Mouse (Mus musculus) thymus, adult 2 months (tissue): Measurements from ENCODE around the gene Zfp981. TPM values are rescaled to one million over a fixed set of nuclear protein-coding genes. Genes with fewer than 3 reads are reported as not detected.
"Not testable (repeated sequence)": the region's sequence is repeated elsewhere in the genome, so short reads cannot be mapped to it uniquely, and the experiment has no call there.

Experiments
- DNase-seq: peaks from one replicate; pipeline ENCODE4 v3.0.0; 2021
- H3K27ac ChIP-seq: fragments of 200-500 bp; 2 replicates; pipeline ENCODE4 v1.5.1; 2012; ENCODE audit warnings: low read length, control low read depth; ENCODE audit not compliant: control insufficient read depth, insufficient read depth
- H3K27me3 ChIP-seq: fragments of 200-500 bp; 2 replicates; pipeline ENCODE4 v1.6.1; 2012; ENCODE audit warnings: mild to moderate bottlenecking, low read length, moderate library complexity, mixed read lengths; ENCODE audit not compliant: control insufficient read depth, insufficient read depth
- H3K36me3 ChIP-seq: fragments of 200-500 bp; 2 replicates; pipeline ENCODE4 v1.6.1; 2012; ENCODE audit warnings: mild to moderate bottlenecking, low read length, moderate library complexity; ENCODE audit not compliant: control insufficient read depth, insufficient read depth
- H3K4me1 ChIP-seq: fragments of 200-500 bp; replicated peaks from 2 replicates; pipeline ENCODE4 v1.6.1; 2012; ENCODE audit warnings: low read length; ENCODE audit not compliant: control insufficient read depth, insufficient read depth
- H3K4me3 ChIP-seq: fragments of 200-500 bp; 2 replicates; pipeline ENCODE4 v1.5.1; 2012; ENCODE audit warnings: mild to moderate bottlenecking, low read length, control low read depth, moderate library complexity; ENCODE audit not compliant: control insufficient read depth, insufficient read depth
- CTCF ChIP-seq: fragments of 200-500 bp; IDR thresholded peaks from 2 replicates; pipeline ENCODE4 v1.5.1; 2012; ENCODE audit warnings: mild to moderate bottlenecking, control low read depth, low read length, moderate library complexity, borderline replicate concordance; ENCODE audit not compliant: control insufficient read depth, poor library complexity, insufficient read depth; ENCODE audit errors: extremely low read depth
- POLR2A ChIP-seq: fragments of 200-500 bp; IDR thresholded peaks from 2 replicates; pipeline ENCODE4 v1.6.1; 2012; ENCODE audit warnings: mild to moderate bottlenecking, low read length, control low read depth, moderate library complexity; ENCODE audit not compliant: control insufficient read depth, poor library complexity, insufficient read depth; ENCODE audit errors: extremely low read depth
- WGBS: fragments of 180-500 bp; shearing (Covaris S2); methylation state at CpG from one replicate; pipeline ENCODE4 v1.1.7; 2018; 5-methylcytosine and 5-hydroxymethylcytosine counted together
- polyA plus RNA-seq: library from polyadenylated mRNA; depleted of rRNA; stranded (reverse); fragments of >200 nt; gene quantifications from 2 replicates; pipeline ENCODE4 v1.2.3, GENCODE M21; 2012; rRNA removed

Gene Zfp981
- polyA plus RNA-seq, result not detected in 2 replicates

DNA sequence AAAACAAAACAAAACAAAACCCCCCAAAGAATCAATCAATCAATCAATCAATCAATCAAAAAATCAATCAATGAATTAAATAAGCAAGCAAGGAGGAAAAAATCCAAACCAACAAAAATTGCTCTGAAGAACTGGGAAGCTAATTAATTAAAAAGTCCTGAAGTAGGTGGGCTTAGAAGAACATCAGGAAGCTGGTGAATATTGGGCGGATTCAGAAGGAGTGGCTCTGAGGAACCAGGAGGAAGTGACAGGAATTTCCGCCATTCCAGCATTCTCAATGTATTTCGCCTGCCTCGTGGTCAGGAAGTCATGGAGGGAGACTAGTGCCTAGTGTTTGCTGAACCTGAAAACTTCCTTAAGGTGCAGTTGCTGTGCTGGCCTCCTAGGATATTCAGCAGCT lies at the start of gene Zfp981:
Gene Zfp981, plus strand, starts transcription at position 301 of the 400 bp plus-strand sequence.
- DNase-seq, H3K27ac ChIP-seq, H3K36me3 ChIP-seq, H3K4me1 ChIP-seq, H3K27me3 ChIP-seq, H3K4me3 ChIP-seq: not testable (repeated sequence)
- WGBS, result 90% methylated on average over 4 of the region's 4 CpGs

DNA sequence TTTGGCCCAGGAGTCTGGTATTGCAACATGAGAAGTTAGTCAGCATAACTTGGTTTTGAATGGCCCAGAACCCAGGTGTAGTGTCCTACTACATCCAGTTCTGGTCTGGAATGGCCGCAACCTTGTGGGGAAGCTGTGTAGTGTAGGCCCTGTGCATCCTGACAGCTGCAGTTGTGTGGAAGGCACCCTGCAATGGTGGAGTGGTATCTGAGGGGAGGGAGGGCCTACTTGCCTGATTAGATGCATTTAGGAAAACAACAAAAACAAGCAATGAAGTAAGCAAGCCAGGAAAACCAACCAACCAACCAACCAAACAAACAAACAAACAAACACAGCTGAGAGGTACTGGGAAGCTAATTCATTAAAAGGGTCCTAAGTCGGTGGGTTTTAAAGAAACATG lies 49.3 kb upstream of the Zfp981 start:
- 85% methylated on average over 2 of the region's 2 CpGs for WGBS
- H3K4me3 ChIP-seq, H3K27ac ChIP-seq, DNase-seq, H3K36me3 ChIP-seq, H3K4me1 ChIP-seq, H3K27me3 ChIP-seq: not testable (repeated sequence)

DNA sequence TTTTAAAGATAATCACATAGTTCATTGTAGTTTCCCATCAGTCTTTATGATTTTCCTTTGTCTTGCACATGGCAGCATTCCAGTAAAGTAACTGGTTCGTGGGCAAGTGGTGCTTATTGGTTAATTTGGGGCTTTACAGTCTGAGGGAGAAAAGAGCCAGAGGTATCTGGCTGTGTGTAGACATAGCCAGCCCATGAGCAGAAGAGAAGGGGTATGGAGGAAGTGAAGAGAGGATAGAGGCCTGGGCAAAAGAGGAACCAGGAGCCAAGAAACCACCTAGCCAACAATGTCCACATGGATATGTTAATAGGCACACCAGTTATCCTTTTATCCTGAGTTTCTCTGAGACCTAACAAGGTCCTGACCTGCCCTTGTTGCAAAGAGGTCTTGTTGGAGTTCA lies 47.7 kb upstream of the Zfp981 start:
- not testable (repeated sequence) for DNase-seq
- 58% methylated on average over 1 of the region's 1 CpGs for WGBS

DNA sequence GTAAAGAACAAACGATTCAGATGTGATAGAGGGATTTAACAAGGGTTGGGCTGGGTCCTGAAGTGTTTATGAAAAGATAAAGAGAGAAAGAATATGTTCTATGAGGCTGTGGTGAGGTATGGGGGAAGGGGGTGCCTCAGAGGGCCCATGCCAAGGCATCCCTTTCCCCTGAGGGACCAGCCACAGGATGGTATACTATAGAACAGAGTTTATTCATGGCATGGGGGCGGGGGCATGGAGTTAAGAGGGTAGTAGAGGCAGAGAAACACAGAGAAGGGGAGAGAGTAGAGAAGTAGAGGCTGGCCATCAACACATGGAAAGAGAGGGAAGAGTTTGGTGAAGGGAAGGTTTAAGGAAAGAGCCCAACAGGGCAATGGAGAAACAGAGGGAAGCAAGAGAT lies 46.9 kb upstream of the Zfp981 start:
- WGBS, result 52% methylated on average over 2 of the region's 2 CpGs
- no peaks in the 10 kb centered on the region for H3K4me1 ChIP-seq
- H3K36me3 ChIP-seq, result no peaks in the 10 kb centered on the region
- DNase-seq, result no peak
- H3K4me3 ChIP-seq, result no peak overlapping the region
- no peaks in the 10 kb centered on the region for H3K27me3 ChIP-seq
- H3K27ac ChIP-seq, result no peak overlapping the region
- no peak for TF ChIP-seq POLR2A
- TF ChIP-seq CTCF, result no peak

More for the DNA sequence above, 47.7 kb upstream of the Zfp981 start:
- H3K27ac ChIP-seq, H3K4me1 ChIP-seq, H3K4me3 ChIP-seq, H3K36me3 ChIP-seq, H3K27me3 ChIP-seq: not testable (repeated sequence)

DNA sequence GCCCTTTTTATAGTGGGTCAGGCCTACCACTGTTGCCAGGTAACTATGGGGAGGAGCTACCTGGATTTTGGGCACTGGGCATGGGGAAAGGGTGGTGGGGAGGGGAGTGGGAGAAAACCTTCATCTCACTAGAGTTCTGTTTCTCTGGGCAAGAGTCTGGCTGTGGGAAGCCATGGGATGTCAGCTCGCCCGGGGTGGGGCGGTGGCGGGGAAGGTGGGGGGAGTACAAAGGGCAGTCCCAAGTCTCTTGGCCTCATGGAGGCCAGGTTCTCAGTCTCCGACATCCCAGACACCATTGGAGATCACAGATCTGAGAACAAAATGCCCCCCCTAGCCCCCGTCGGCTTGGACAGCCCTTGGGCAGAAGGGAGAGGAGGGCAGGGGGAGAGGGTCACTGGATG lies 46.5 kb upstream of the Zfp981 start:
- WGBS, result 95% methylated on average over 7 of the region's 7 CpGs

DNA sequence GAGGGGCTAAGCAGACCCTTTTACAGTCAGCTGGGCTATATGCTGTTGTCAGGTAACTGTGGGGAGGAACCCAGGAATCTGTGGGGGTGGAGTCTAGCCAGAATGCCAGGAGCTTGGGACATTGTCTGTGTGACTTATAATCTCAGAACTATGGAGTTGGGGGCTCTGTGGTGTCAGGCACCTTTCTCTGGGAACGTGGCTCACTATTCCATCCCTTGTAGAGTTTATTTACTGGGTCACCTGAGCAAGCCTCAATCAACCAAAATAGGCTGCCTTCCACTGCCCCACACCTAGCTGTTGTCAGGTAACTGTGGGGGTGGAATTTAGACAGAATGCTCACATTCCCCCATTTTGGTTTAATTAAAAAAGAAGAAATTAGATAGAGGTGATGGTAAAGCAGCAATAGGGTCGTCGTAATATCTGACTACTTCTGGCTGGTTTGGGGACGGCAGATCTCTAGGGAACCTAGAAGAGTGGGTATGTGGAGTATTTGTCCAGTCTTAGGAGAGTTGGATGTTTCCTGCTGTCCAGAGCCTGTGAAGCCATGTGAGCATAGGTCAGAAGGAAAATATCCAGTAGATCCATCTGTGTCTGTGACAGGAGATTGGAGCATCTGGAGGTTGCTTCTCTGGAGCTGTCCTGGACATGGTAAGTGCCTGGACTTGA lies 45.6 kb upstream of the Zfp981 start:
- WGBS, result 74% methylated on average over 4 of the region's 4 CpGs
- Histone ChIP-seq H3K27ac (no peak overlapping the region), H3K4me3 (no peak overlapping the region), H3K27me3 (no peaks in the 10 kb centered on the region), H3K4me1 (no peaks in the 10 kb centered on the region), H3K36me3 (no peaks in the 10 kb centered on the region)
- no peak for TF ChIP-seq CTCF
- no peak for TF ChIP-seq POLR2A
- no peak for DNase-seq

More for the DNA sequence above, 46.5 kb upstream of the Zfp981 start:
- no peak for TF ChIP-seq CTCF
- no peak for TF ChIP-seq POLR2A
- Histone ChIP-seq H3K27me3 (no peaks in the 10 kb centered on the region), H3K27ac (no peak overlapping the region), H3K4me1 (no peaks in the 10 kb centered on the region), H3K36me3 (no peaks in the 10 kb centered on the region), H3K4me3 (no peak overlapping the region)
- DNase-seq, result no peak

DNA sequence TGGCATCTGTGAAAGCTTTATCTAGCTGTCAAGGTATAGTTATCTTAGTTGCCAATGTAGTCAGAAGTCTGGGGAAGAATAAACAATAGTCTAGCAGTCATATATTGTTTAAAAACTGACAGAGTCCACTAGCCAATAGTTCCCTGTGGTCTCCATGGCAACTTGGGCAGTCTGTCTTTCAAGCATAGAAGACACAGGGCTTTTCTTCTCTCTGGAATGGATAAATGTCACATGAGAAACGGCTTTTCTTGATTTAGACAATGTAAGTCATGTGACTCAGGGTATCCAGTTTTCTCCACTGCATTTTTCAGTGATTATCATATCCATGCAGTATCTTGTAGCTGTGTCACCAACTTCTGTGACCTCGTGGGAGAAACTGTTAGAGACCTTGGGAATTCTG lies 44.7 kb upstream of the Zfp981 start:
- H3K4me3 ChIP-seq, result no peak overlapping the region
- H3K36me3 ChIP-seq, result no peaks in the 10 kb centered on the region
- no peaks in the 10 kb centered on the region for H3K27me3 ChIP-seq
- DNase-seq, result no peak
- 59% methylated on average over 2 of the region's 2 CpGs for WGBS
- TF ChIP-seq CTCF (no peak), POLR2A (no peak)
- H3K4me1 ChIP-seq, result no peaks in the 10 kb centered on the region
- no peak overlapping the region for H3K27ac ChIP-seq
